Mouse (Mus musculus) myocyte (in vitro differentiated cells): Measurements from ENCODE around the gene Eef1b2.

Experiments used
- CEBPB ChIP-seq: IDR thresholded peaks from 2 replicates; pipeline ENCODE4 v1.6.1; 2011; ENCODE audit warnings: mild to moderate bottlenecking, moderate library complexity; ENCODE audit not compliant: poor library complexity, insufficient read depth, severe bottlenecking
- E2F4 ChIP-seq: IDR thresholded peaks from one replicate; pipeline ENCODE4 v1.6.1; 2011; ENCODE audit warnings: mild to moderate bottlenecking, control low read depth, moderate library complexity; ENCODE audit not compliant: insufficient read depth
- MAX ChIP-seq: IDR thresholded peaks from one replicate; pipeline ENCODE4 v1.6.1; 2011; ENCODE audit warnings: low read depth, mild to moderate bottlenecking, control low read depth
- MYOD1 ChIP-seq, 3 experiments: IDR thresholded peaks; one replicate each; pipeline ENCODE4 v1.6.1; 2011; ENCODE audit warnings: control low read depth in 2 of 3, low read depth in 2 of 3, mild to moderate bottlenecking in 2 of 3, moderate library complexity in 1 of 3; ENCODE audit not compliant: insufficient read length in 2 of 3, control insufficient read depth in 1 of 3
- MYOG ChIP-seq, 3 experiments: IDR thresholded peaks; one replicate each; pipeline ENCODE4 v1.6.1; 2011; ENCODE audit warnings: control low read depth in 2 of 3, low read depth in 2 of 3, mild to moderate bottlenecking in 2 of 3; ENCODE audit not compliant: insufficient read length in 2 of 3, control insufficient read depth in 1 of 3, insufficient read depth in 1 of 3
- POLR2A ChIP-seq: IDR thresholded peaks from one replicate; pipeline ENCODE4 v1.6.1; 2011; ENCODE audit warnings: low read depth, mild to moderate bottlenecking, control low read depth, moderate library complexity; ENCODE audit not compliant: insufficient read length
- SRF ChIP-seq: IDR thresholded peaks from one replicate; pipeline ENCODE4 v1.6.1; 2011; ENCODE audit warnings: low read depth; ENCODE audit not compliant: control insufficient read depth, insufficient read length
- USF1 ChIP-seq: IDR thresholded peaks from one replicate; pipeline ENCODE4 v1.6.1; 2011; ENCODE audit warnings: low read depth, mild to moderate bottlenecking, control low read depth, moderate library complexity

GRCm38 (mm10) chr1:63134530-63134929, 42.1 kb upstream of the Eef1b2 start:
- TF ChIP-seq MAX (no peak), POLR2A (no peak), USF1 (no peak), MYOD1 (IDR thresholded peaks at IDR 0.05; ENCODE audit: control insufficient read depth in 1 of 3, insufficient read length in 2 of 3, low read depth in 2 of 3) (no peak), E2F4 (no peak), SRF (no peak), MYOG (IDR thresholded peaks at IDR 0.05; ENCODE audit: control insufficient read depth in 1 of 3, insufficient read depth in 1 of 3, insufficient read length in 2 of 3, low read depth in 2 of 3) (no peak), CEBPB (no peak)
